ENCODE assay signal across 9 mouse cellular contexts in the genomic region with DNA sequence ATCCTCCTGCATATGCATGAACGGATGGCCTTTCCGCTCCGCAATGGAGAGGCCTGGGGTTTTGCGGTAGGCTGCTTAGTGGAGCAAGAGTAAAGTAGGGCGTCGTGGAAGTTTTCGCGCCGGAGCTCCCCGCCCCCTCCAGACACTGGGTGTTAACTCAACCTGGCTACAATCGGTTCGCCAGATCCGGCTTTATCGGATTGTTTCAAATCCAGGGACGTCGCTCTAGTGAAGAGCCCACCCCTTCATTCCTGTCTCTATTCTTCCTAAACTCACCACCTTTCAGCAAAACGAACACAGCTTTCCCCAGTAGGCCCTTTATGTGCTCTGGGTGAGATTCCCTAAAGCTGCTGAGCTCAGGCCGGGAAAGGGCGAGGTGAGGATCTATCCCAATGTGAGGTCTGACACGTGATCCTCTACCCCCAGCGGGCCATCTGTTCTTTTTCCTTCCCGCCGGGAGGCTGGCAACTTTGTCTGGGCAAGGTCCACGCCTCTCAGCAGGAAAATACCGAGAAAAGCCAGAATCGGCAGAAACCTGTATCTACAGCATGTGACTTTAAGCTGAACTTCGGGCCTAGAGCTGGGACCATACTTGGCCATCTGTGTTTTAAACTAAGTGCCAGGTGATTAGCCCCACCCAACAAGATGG. TPM values are rescaled to one million over a fixed set of nuclear protein-coding genes. Genes with fewer than 3 reads are reported as not detected.
DNase-seq lines count a peak whose midpoint lies in the region; ATAC-seq and TF ChIP-seq lines count a peak whose summit lies in the region.
"Had no signal": no experiment of that assay in that cellular context is flagged by ENCODE, and none has a peak within 500 bp of the region (broad histone marks: within the 10 kb centered on the region; RNA-seq: fewer than 3 reads in every experiment).

No protein-coding gene starts in this region.

- H3K36me3 ChIP-seq in forebrain, embryonic 13.5 days (ENCODE audit: poor library complexity, severe bottlenecking): no peaks in the 10 kb centered on the region
- H3K36me3 ChIP-seq in midbrain, embryonic 10.5 days: no peaks in the 10 kb centered on the region
- no peaks in the 10 kb centered on the region for H3K36me3 ChIP-seq in testis, adult 2 months (ENCODE audit: control insufficient read depth, insufficient read depth, low read length)

- no peaks in the 10 kb centered on the region for H3K9me3 ChIP-seq in forebrain, embryonic 13.5 days (replicated peaks)
- H3K9me3 ChIP-seq in midbrain, embryonic 10.5 days (replicated peaks): no peaks in the 10 kb centered on the region

- peak overlapping the region; percentile 59 for H3K9ac ChIP-seq in forebrain, embryonic 13.5 days

- H3K4me1 ChIP-seq in forebrain, embryonic 13.5 days: peaks cover 39% of the 10 kb centered on the region
- H3K4me1 ChIP-seq in midbrain, embryonic 10.5 days: peaks cover 49% of the 10 kb centered on the region
- H3K4me1 ChIP-seq in testis, adult 2 months (ENCODE audit: control insufficient read depth, insufficient read depth, low read length): peaks cover 21% of the 10 kb centered on the region

- peaks cover 65% of the 10 kb centered on the region for H3K27me3 ChIP-seq in forebrain, embryonic 13.5 days
- H3K27me3 ChIP-seq in midbrain, embryonic 10.5 days (ENCODE audit: low read depth, poor library complexity, severe bottlenecking): peaks cover 78% of the 10 kb centered on the region
- H3K27me3 ChIP-seq in testis, adult 2 months (ENCODE audit: control insufficient read depth, insufficient read depth, low read length): peaks cover 3% of the 10 kb centered on the region; the same call in 1 of the 2 replicates
- H3K27me3 ChIP-seq: Patski had no signal

- TF ChIP-seq CTCF in left cerebral cortex, adult 2 months (IDR thresholded peaks at IDR 0.05): no peak
- no peak for TF ChIP-seq CTCF in testis, adult 2 months (IDR thresholded peaks at IDR 0.05; ENCODE audit: control insufficient read depth, insufficient read depth, insufficient replicate concordance, low read depth, low read length)

- no peak for ATAC-seq in forebrain, embryonic 13.5 days

- WGBS in forebrain, embryonic 13.5 days: under 1% methylated on average over 27 of the region's 27 CpGs
- WGBS in midbrain, embryonic 10.5 days: under 1% methylated on average over 27 of the region's 27 CpGs

- H3K27ac ChIP-seq in forebrain, embryonic 13.5 days: no peak overlapping the region
- H3K27ac ChIP-seq in left cerebral cortex, adult 2 months: peak overlapping the region; percentile 99
- H3K27ac ChIP-seq in midbrain, embryonic 10.5 days (replicated peaks): peak overlapping the region; percentile 78
- peak overlapping the region; percentile 84 for H3K27ac ChIP-seq in testis, adult 2 months (ENCODE audit: control insufficient read depth, insufficient read depth, low read depth, low read length)

- intact Hi-C loops in heart, postnatal 36 days (cut with DNase I): no loop called here
- intact Hi-C loops in left cerebral cortex, adult 2 months (cut with DNase I): no loop called here

- TF ChIP-seq POLR2A in testis, adult 2 months (IDR thresholded peaks at IDR 0.05; ENCODE audit: control insufficient read depth, low read depth, low read length): no peak

- peak overlapping the region; percentile 87 for H3K4me2 ChIP-seq in forebrain, embryonic 13.5 days

- peak; percentile 56 to 66 for DNase-seq in left cerebral cortex, adult 18-20 months (ENCODE audit: low spot score in 2 of 2)
- no peak for DNase-seq in left cerebral cortex, adult 11 months (ENCODE audit: low spot score)
- DNase-seq in c-Kit-positive CD71-positive TER-119-positive erythroid progenitor cells, embryonic 14.5 days (ENCODE audit: low spot score): peak; percentile 49
- peak; percentile 70 to 85 for DNase-seq in heart, postnatal 36 days
- peak; percentile 47 to 62 for DNase-seq in left cerebral cortex, adult 2 months (ENCODE audit: extremely low spot score in 1 of 2, low spot score in 2 of 2)
- DNase-seq in midbrain, embryonic 10.5 days (ENCODE audit: low spot score): peak; percentile 62

- H3K4me3 ChIP-seq in forebrain, embryonic 13.5 days: peak overlapping the region; percentile 42
- H3K4me3 ChIP-seq in left cerebral cortex, adult 2 months: peak overlapping the region; percentile 59
- H3K4me3 ChIP-seq in midbrain, embryonic 10.5 days: peak overlapping the region; percentile 57
- peak overlapping the region; percentile 77 for H3K4me3 ChIP-seq in testis, adult 2 months (ENCODE audit: control insufficient read depth, low read depth, low read length)

RNA-seq across cellular contexts. Expression of gene Klf9, which starts 4.7 kb away (rescaled TPM):
- 100 to 1,000 TPM; 153 to 167 TPM for total RNA-seq in left cerebral cortex, adult 18-20 months (2021)
- polyA plus RNA-seq in forebrain, embryonic 13.5 days (2015; fragmentation: Nextera tagmentation; extraction: Ambion mirVana): 0.97 and 1.0 TPM in 2 replicates
- 100 to 1,000 TPM; 135 to 146 TPM for total RNA-seq in heart, postnatal 36 days (2021)
- 100 to 1,000 TPM; 200 to 205 TPM for total RNA-seq in left cerebral cortex, adult 2 months (2021)
- polyA plus RNA-seq in midbrain, embryonic 10.5 days (2016; fragmentation: Nextera tagmentation; extraction: Ambion mirVana): 0.87 and 0.91 TPM in 2 replicates
- 19.7 and 21.4 TPM in 2 replicates for polyA plus RNA-seq in testis, adult 2 months (2012; rRNA removed)
